Mouse (Mus musculus): ENCODE data around the gene Nubp1. TPM values are rescaled to one million over a fixed set of nuclear protein-coding genes. Genes with fewer than 3 reads are reported as not detected.
A peak's percentile ranks its signal among the peaks of the same experiment; 100 is the strongest.

Nubp1 gene
- 46.0 and 50.4 TPM in 2 replicates for polyA plus RNA-seq (2014; fragmentation: Nextera tagmentation; extraction: Ambion mirVana)

DNA sequence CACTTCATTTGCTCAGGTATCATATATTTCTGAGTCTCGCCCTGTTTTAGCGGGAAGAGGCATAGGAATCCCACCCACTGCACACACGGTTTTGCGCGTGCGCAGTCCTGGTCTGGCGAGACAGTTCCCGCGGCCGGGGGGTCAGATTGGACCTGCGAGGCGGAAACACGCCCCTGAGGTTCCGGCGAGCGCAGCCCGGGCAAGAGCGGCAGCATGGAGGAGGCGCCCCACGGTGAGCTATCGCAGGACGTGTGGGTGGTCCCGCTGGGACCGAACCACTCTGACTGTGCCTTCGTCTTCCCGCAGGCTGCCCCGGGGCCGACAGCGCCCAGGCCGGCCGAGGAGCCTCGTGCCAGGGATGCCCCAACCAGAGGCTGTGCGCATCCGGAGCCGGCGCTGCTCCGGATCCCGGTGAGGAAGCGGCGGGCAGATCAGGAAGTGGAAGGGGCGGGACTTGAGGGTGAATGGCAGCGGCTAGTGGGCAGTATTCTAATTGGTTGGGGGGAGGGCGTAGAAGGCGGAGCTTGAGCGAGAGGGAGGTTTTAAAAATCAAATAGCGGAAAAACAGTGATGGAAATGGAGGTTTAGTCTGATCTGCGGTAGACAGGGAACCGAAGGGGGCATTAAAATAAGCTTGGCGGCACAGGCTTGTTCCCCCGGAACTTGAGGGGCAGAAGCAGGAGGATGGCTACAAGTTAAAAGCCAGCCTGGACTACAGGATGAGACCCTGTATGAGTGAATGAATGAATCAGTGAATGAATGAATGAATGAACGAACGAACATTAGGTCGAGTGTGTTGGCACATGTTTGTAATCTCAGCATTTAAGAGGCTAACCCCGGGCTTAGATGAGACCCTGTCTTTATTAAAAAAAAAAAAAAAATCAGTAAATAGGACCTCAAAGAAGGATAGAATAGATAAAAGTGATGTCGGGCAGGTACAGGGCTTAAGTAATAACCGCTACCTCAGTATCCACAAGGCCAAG, at the start of gene Nubp1:
Gene Nubp1 (plus strand): TSS at position 185 of the 983 bp plus-strand sequence.
- H3K27me3 ChIP-seq (ENCODE audit: control insufficient read depth, insufficient read depth, low read length) = no peaks in the 10 kb centered on the region
- WGBS = 3% methylated on average over 56 of the region's 56 CpGs
- ATAC-seq (ENCODE audit: low FRiP score) = peak; percentile 97
- H3K4me1 ChIP-seq (replicated peaks; ENCODE audit: control insufficient read depth, insufficient read depth, low read length) = peaks cover 6% of the 10 kb centered on the region
- H3K9ac ChIP-seq = peak within 1 kb of the TSS; percentile 84
- peak within 1 kb of the TSS; percentile 95 for H3K27ac ChIP-seq
- peak within 1 kb of the TSS; percentile 74 for H3K4me3 ChIP-seq (replicated peaks; ENCODE audit: low read length)
- H3K36me3 ChIP-seq (replicated peaks; ENCODE audit: control insufficient read depth, insufficient read depth) = peaks cover 27% of the 10 kb centered on the region
- H3K4me2 ChIP-seq (replicated peaks) = peak within 1 kb of the TSS; percentile 68
- DNase-seq (ENCODE audit: low spot score) = peak; percentile 96
- H3K9me3 ChIP-seq (ENCODE audit: control insufficient read depth, low read length) = no peaks in the 10 kb centered on the region

DNA sequence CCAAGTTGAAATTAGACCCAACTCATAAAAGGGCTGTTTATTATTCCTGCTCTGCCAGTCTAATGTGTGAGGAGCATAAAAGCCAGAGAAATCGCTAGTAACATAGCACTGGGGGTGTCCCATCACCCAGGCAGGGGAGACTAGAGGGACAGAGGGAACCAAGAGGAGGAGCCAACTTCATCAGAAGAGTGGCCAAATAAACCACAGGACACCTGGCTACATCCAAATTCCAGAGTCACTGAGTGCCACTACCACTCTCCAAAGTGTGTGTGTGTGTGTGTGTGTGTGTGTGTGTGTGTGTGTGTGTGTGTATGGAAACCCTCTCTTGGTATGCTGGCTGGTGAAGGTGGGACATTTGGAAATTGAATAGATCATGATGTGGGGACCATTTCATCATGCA, 48.7 kb upstream of the Nubp1 start:
- Histone ChIP-seq H3K36me3 (replicated peaks; ENCODE audit: control insufficient read depth, insufficient read depth) (no peaks in the 10 kb centered on the region), H3K4me1 (replicated peaks; ENCODE audit: control insufficient read depth, insufficient read depth, low read length) (peaks cover 4% of the 10 kb centered on the region; the same call in 1 of the 2 replicates), H3K27me3 (ENCODE audit: control insufficient read depth, insufficient read depth, low read length) (no peaks in the 10 kb centered on the region), H3K9me3 (ENCODE audit: control insufficient read depth, low read length) (no peaks in the 10 kb centered on the region), H3K4me3 (replicated peaks; ENCODE audit: low read length) (no peak overlapping the region), H3K4me2 (replicated peaks) (no peak overlapping the region), H3K9ac (no peak overlapping the region), H3K27ac (no peak overlapping the region)
- ATAC-seq (ENCODE audit: low FRiP score) (no peak), DNase-seq (ENCODE audit: low spot score) (no peak)
- 80% methylated on average over 1 of the region's 1 CpGs for WGBS

DNA sequence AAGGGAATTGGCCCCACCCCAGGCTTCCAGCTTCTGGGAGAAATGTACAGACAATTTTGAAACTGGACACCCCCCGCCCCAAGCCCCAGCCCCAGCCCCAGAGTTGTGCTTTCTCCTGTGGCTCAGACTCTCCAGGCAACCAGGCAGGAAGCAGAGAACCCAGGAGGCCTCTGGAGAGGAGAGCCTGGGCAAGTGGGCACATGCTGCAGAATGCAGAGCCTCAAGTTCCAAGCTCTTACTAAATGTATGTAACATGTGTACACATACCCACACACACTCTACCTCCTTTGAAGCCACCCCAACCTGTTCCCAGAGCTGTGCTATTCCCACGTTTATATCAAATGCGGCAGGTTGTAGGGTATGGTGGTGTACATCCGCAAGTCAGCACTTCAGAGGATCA, 46.0 kb upstream of the Nubp1 start:
- H3K4me1 ChIP-seq (replicated peaks; ENCODE audit: control insufficient read depth, insufficient read depth, low read length) = 0 out of 2 replicates have a peak, but pooled peaks cover 5% of the 10 kb centered on the region
- no peak overlapping the region for H3K4me3 ChIP-seq (replicated peaks; ENCODE audit: low read length)
- no peak overlapping the region for H3K4me2 ChIP-seq (replicated peaks)
- H3K9ac ChIP-seq = no peak overlapping the region
- H3K27ac ChIP-seq = 0 out of 2 replicates have a peak overlapping the region, but pooled peaks have one; percentile 27
- DNase-seq (ENCODE audit: low spot score) (no peak), ATAC-seq (ENCODE audit: low FRiP score) (no peak)
- no peaks in the 10 kb centered on the region for H3K9me3 ChIP-seq (ENCODE audit: control insufficient read depth, low read length)
- no peaks in the 10 kb centered on the region for H3K36me3 ChIP-seq (replicated peaks; ENCODE audit: control insufficient read depth, insufficient read depth)
- 86% methylated on average over 4 of the region's 4 CpGs for WGBS
- H3K27me3 ChIP-seq (ENCODE audit: control insufficient read depth, insufficient read depth, low read length) = no peaks in the 10 kb centered on the region

DNA sequence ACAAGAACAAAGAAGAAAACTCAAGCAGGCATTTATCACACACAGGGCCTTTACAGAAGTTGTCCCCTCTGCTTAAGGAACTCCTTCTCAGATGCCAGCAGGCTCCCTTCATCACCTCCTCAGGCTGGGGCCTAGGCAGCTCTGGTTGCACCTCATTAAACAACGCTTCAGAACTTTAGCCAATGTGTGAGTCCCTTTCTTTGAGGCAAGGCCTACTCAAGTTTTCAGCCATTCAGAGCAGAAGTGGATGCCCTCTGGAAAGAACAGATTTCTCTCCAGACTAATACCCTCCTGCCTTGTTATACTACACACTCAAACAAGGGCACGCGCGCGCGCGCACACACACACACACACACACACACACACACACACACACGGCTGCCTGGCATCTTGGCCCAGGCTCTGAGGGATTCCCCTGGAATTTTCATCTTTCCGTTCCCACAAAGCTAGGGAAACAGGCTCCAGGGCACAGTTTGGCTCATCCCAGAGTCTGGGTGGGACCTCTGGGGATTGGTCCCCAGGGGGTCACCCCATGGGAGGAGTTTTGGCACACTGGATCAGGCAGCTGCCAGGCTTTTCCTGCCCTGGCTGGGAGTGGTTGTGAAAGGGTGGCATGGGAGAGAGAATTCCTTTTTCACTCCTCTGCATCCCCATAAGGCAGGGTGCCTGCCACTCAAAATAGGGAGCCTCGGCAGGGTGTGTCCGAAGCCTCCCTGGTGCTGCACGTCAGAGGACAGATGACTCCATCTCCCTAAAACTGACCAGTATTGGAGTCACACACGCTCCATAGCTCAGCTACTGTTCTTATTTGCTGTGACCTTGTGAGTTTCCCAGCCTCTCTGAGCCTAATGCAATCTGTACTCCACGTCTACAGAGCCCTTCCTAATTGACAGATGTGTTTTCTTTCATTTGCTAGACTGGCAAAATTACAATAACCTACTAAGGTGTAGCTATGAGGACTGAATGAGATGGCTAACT, 45.2 kb upstream of the Nubp1 start:
- WGBS = 74% methylated on average over 14 of the region's 14 CpGs
- H3K4me2 ChIP-seq (replicated peaks) = no peak overlapping the region
- peak; percentile 64; the same call in 1 of the 2 replicates for ATAC-seq (ENCODE audit: low FRiP score)

DNA sequence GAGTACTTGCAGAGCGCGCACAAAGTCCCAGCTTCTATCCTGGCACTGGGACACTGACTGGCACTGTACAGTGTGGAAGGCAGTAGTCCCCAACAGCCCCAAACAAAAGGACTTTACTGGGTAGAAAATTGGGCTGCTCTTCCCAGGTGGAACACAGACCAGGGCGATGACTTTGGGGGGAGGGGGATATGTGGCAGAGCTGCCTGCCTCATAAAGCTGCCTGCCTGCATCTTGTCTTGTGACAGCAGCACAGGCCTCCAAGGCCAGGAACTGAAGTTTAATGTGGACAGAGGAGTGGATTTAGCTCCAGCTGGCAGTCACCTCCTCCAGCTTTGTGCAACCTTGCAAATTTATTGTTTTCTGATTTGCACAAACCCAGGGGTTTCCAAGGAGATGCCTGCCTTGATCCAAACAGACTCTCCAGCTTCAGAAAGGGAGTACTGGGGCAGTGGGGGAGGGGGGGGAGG, 42.2 kb upstream of the Nubp1 start:
- peaks cover 9% of the 10 kb centered on the region; the same call in 1 of the 2 replicates for H3K4me1 ChIP-seq (replicated peaks; ENCODE audit: control insufficient read depth, insufficient read depth, low read length)
- ATAC-seq (ENCODE audit: low FRiP score) (peak; percentile 74), DNase-seq (ENCODE audit: low spot score) (peak; percentile 36)
- H3K4me3 ChIP-seq (replicated peaks; ENCODE audit: low read length) = no peak overlapping the region
- H3K27me3 ChIP-seq (ENCODE audit: control insufficient read depth, insufficient read depth, low read length) = no peaks in the 10 kb centered on the region
- WGBS = 56% methylated on average over 3 of the region's 3 CpGs
- H3K9ac ChIP-seq = no peak overlapping the region
- peak overlapping the region; percentile 38; the same call in 1 of the 2 replicates for H3K27ac ChIP-seq
- no peaks in the 10 kb centered on the region for H3K9me3 ChIP-seq (ENCODE audit: control insufficient read depth, low read length)
- H3K36me3 ChIP-seq (replicated peaks; ENCODE audit: control insufficient read depth, insufficient read depth) = no peaks in the 10 kb centered on the region
- no peak overlapping the region for H3K4me2 ChIP-seq (replicated peaks)

More for the DNA sequence above, 45.2 kb upstream of the Nubp1 start:
- Histone ChIP-seq H3K36me3 (replicated peaks; ENCODE audit: control insufficient read depth, insufficient read depth) (no peaks in the 10 kb centered on the region), H3K9ac (no peak overlapping the region), H3K4me1 (replicated peaks; ENCODE audit: control insufficient read depth, insufficient read depth, low read length) (0 out of 2 replicates have a peak, but pooled peaks cover 5% of the 10 kb centered on the region), H3K9me3 (ENCODE audit: control insufficient read depth, low read length) (no peaks in the 10 kb centered on the region), H3K27ac (peak overlapping the region; percentile 27), H3K27me3 (ENCODE audit: control insufficient read depth, insufficient read depth, low read length) (no peaks in the 10 kb centered on the region), H3K4me3 (replicated peaks; ENCODE audit: low read length) (no peak overlapping the region)
- peak; percentile 57 for DNase-seq (ENCODE audit: low spot score)

DNA sequence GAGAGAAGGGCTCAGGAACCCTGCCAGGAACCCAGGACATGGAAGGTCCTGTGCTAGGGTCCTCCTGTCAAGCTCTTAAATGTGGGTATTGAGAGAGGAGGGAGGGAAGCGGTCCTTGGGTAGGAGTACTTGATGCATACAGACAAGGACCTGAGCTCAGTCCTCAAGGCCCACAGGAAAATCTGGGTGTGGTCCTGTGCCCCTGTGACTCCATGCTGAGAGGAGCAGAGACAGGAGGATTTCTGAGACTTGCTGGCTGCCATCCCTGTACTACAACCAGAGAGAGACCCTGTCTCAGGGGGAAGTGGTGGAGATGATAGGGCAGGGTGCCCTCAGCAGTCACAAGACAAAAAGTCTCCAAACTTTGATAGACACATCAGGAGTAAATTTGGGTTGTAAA, 41.8 kb upstream of the Nubp1 start:
- WGBS = 64% methylated on average over 1 of the region's 1 CpGs
- Histone ChIP-seq H3K4me3 (replicated peaks; ENCODE audit: low read length) (no peak overlapping the region), H3K4me1 (replicated peaks; ENCODE audit: control insufficient read depth, insufficient read depth, low read length) (peaks cover 14% of the 10 kb centered on the region; the same call in 1 of the 2 replicates), H3K27me3 (ENCODE audit: control insufficient read depth, insufficient read depth, low read length) (no peaks in the 10 kb centered on the region), H3K27ac (peak overlapping the region; percentile 51), H3K36me3 (replicated peaks; ENCODE audit: control insufficient read depth, insufficient read depth) (no peaks in the 10 kb centered on the region), H3K4me2 (replicated peaks) (no peak overlapping the region), H3K9ac (no peak overlapping the region), H3K9me3 (ENCODE audit: control insufficient read depth, low read length) (no peaks in the 10 kb centered on the region)
- ATAC-seq (ENCODE audit: low FRiP score) (no peak), DNase-seq (ENCODE audit: low spot score) (no peak)

DNA sequence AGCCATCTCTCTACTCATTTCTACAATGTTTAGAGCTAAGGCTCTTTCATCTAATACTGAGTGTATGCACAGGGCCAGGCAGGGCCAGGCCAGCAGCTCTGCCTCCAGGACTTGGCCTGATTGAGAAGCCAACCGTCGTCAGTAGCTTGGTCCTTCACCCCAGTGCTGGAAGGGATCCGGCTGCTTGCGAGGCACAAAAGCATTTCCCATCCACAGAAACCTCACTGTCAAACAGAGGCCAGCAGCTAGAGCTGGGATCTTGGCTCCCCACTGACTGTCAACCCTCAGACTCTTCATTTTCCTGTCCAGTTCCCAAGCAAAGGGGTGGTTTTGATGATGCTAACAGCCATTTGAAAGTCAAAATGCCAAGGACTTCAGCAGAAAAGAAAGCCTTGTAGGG, 39.4 kb upstream of the Nubp1 start:
- H3K4me1 ChIP-seq (replicated peaks; ENCODE audit: control insufficient read depth, insufficient read depth, low read length) = peaks cover 16% of the 10 kb centered on the region; the same call in 1 of the 2 replicates
- no peaks in the 10 kb centered on the region for H3K36me3 ChIP-seq (replicated peaks; ENCODE audit: control insufficient read depth, insufficient read depth)
- no peaks in the 10 kb centered on the region for H3K27me3 ChIP-seq (ENCODE audit: control insufficient read depth, insufficient read depth, low read length)
- H3K9ac ChIP-seq = no peak overlapping the region
- no peak for DNase-seq (ENCODE audit: low spot score)
- ATAC-seq (ENCODE audit: low FRiP score) = no peak
- H3K4me3 ChIP-seq (replicated peaks; ENCODE audit: low read length) = no peak overlapping the region
- WGBS = 74% methylated on average over 4 of the region's 4 CpGs
- no peak overlapping the region for H3K27ac ChIP-seq
- H3K4me2 ChIP-seq (replicated peaks) = no peak overlapping the region
- H3K9me3 ChIP-seq (ENCODE audit: control insufficient read depth, low read length) = no peaks in the 10 kb centered on the region

DNA sequence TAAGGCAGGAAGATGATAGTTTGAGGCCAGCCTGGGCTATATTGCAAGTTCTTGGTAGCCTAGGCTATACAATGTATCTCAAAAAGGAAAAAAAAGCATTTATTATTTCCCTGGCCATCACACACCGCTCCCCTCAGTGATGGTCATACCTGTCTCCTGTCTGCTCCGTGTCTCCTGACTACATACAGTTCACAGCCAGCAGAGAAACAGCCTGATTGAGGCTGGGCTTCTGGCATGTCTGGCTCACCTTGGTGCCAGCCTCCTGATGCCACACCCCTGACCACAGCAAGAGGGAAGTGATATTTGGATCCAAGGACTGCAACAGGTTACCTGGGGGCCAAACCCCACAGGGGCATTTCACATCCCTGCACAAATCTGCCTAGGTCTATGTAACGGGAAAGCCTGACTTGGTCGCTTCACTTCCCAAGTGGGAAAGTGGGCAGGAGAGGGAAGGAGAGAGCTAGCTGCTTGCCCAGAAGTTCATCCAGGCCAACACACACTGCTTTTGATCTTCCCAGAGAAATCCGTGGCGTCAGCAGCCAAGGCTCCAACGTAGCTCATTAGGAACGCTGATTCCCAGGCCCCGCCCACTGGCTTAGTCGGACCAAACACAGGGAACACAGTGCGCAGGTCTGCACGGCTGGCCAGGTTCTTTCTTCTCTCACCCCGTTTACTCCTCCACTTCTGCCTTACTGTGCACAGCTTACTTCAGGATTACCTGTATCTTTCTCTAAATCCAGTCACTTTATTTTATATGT, 37.3 kb upstream of the Nubp1 start:
- ATAC-seq (ENCODE audit: low FRiP score) = peak; percentile 85
- Histone ChIP-seq H3K4me3 (replicated peaks; ENCODE audit: low read length) (peak overlapping the region; percentile 5; the same call in 1 of the 2 replicates), H3K27me3 (ENCODE audit: control insufficient read depth, insufficient read depth, low read length) (no peaks in the 10 kb centered on the region), H3K4me2 (replicated peaks) (peak overlapping the region; percentile 45), H3K27ac (no peak overlapping the region), H3K4me1 (replicated peaks; ENCODE audit: control insufficient read depth, insufficient read depth, low read length) (peaks cover 12% of the 10 kb centered on the region; the same call in 1 of the 2 replicates), H3K36me3 (replicated peaks; ENCODE audit: control insufficient read depth, insufficient read depth) (no peaks in the 10 kb centered on the region), H3K9me3 (ENCODE audit: control insufficient read depth, low read length) (no peaks in the 10 kb centered on the region), H3K9ac (peak overlapping the region; percentile 28; the same call in 1 of the 2 replicates)
- WGBS = 23% methylated on average over 13 of the region's 13 CpGs
- peak; percentile 74 for DNase-seq (ENCODE audit: low spot score)
